Mouse (Mus musculus) hindbrain, postnatal 0 days (tissue): ENCODE measurements at regions not wholly inside any gene's neighbourhood (a gene's known extent, or its start where the extent isn't known, plus 50 kb on each side); places are given as distances from the start of the nearest gene placed in this dataset.

Source experiments
- ATAC-seq: fragments of 200-750 bp; cut with Nextera tagmentation; 2 replicates; pipeline ENCODE4 v1.8.0; 2017; ENCODE audit warnings: mild to moderate bottlenecking, moderate TSS enrichment, moderate library complexity
- DNase-seq: peaks from one replicate; pipeline ENCODE4 v3.0.0-alpha.2; 2015; ENCODE audit warnings: low spot score
- H3K27ac ChIP-seq: fragments of 300-500 bp; sonication (generic); 2 replicates; pipeline ENCODE4 v1.5.1; 2014; ENCODE audit warnings: mild to moderate bottlenecking
- H3K27me3 ChIP-seq: fragments of 300-500 bp; sonication (generic); 2 replicates; pipeline ENCODE4 v1.6.1; 2014; ENCODE audit warnings: low read length, mixed read lengths; ENCODE audit not compliant: insufficient read depth
- H3K36me3 ChIP-seq: fragments of 300-500 bp; sonication (generic); 2 replicates; pipeline ENCODE4 v1.6.1; 2014; ENCODE audit warnings: low read length, mixed read lengths; ENCODE audit not compliant: insufficient read depth
- H3K4me1 ChIP-seq: fragments of 300-500 bp; sonication (generic); 2 replicates; pipeline ENCODE4 v1.6.1; 2014; ENCODE audit warnings: antibody characterized with exemption, low read length, mixed read lengths; ENCODE audit not compliant: insufficient read depth
- H3K4me2 ChIP-seq: fragments of 300-500 bp; sonication (generic); 2 replicates; pipeline ENCODE4 v1.6.1; 2014; ENCODE audit warnings: low read depth, mild to moderate bottlenecking, low read length, moderate library complexity, mixed read lengths
- H3K4me3 ChIP-seq: fragments of 300-500 bp; sonication (generic); 2 replicates; pipeline ENCODE4 v1.5.1; 2014; ENCODE audit warnings: low read length
- H3K9ac ChIP-seq: fragments of 300-500 bp; sonication (generic); replicated peaks from 2 replicates; pipeline ENCODE4 v1.6.1; 2014; ENCODE audit warnings: mild to moderate bottlenecking, low read length, moderate library complexity, mixed read lengths
- H3K9me3 ChIP-seq: fragments of 300-500 bp; sonication (generic); 2 replicates; pipeline ENCODE4 v1.6.1; 2016; ENCODE audit warnings: low read length, mixed read lengths
- CTCF ChIP-seq: IDR thresholded peaks from 2 replicates; pipeline ENCODE4 v1.5.1; 2016; ENCODE audit warnings: antibody characterized with exemption, control low read depth, low read depth
- WGBS: fragments of 180-500 bp; shearing (Covaris S2); extraction: QIAGEN DNeasy Blood & Tissue Kit; methylation state at CpG from one replicate; pipeline ENCODE4 v1.1.7; 2014; 5-methylcytosine and 5-hydroxymethylcytosine counted together

- H3K36me3 ChIP-seq: no peaks in the 10 kb centered on the region
- H3K27me3 ChIP-seq: no peaks in the 10 kb centered on the region
- peaks cover 4% of the 10 kb centered on the region; the same call in 1 of the 2 replicates for H3K4me1 ChIP-seq
- H3K4me2 ChIP-seq: no peak overlapping the region
- H3K9me3 ChIP-seq: no peaks in the 10 kb centered on the region
- peak overlapping the region; percentile 73 for H3K27ac ChIP-seq
- no peak for TF ChIP-seq CTCF
- ATAC-seq (peak; percentile 83), DNase-seq (peak; percentile 70)
- WGBS: 35% methylated on average over 9 of the region's 9 CpGs
- no peak overlapping the region for H3K4me3 ChIP-seq
- no peak overlapping the region for H3K9ac ChIP-seq
These were observed 88.8 kb upstream of the Arg1 start for GRCm38 (mm10) chr10:25016110-25016509.

- no peak overlapping the region for H3K27ac ChIP-seq
- H3K9me3 ChIP-seq: no peaks in the 10 kb centered on the region
- H3K4me3 ChIP-seq: no peak overlapping the region
- H3K36me3 ChIP-seq: no peaks in the 10 kb centered on the region
- no peaks in the 10 kb centered on the region for H3K27me3 ChIP-seq
- ATAC-seq: no peak
- no peak for TF ChIP-seq CTCF
- H3K4me2 ChIP-seq: no peak overlapping the region
- peaks cover 4% of the 10 kb centered on the region; the same call in 1 of the 2 replicates for H3K4me1 ChIP-seq
- no peak overlapping the region for H3K9ac ChIP-seq
- DNase-seq: no peak
These were observed 84.8 kb upstream of the Arg1 start for GRCm38 (mm10) chr10:25012129-25012528.

- H3K9ac ChIP-seq: no peak overlapping the region
- no peaks in the 10 kb centered on the region for H3K4me1 ChIP-seq
- no peak overlapping the region for H3K4me3 ChIP-seq
- 79% methylated on average over 8 of the region's 8 CpGs for WGBS
- TF ChIP-seq CTCF: no peak
- no peak overlapping the region for H3K27ac ChIP-seq
- no peaks in the 10 kb centered on the region for H3K36me3 ChIP-seq
- no peak overlapping the region for H3K4me2 ChIP-seq
- H3K9me3 ChIP-seq: no peaks in the 10 kb centered on the region
- ATAC-seq: no peak
- H3K27me3 ChIP-seq: no peaks in the 10 kb centered on the region
- no peak for DNase-seq
These were observed 74.0 kb upstream of the Arg1 start for GRCm38 (mm10) chr10:25001299-25001698.

GRCm38 (mm10) chr10:25000231-25001222 is 73.2 kb upstream of the Arg1 start:
- H3K27ac ChIP-seq: no peak overlapping the region
- H3K36me3 ChIP-seq: no peaks in the 10 kb centered on the region
- ATAC-seq (no peak), DNase-seq (no peak)
- H3K9me3 ChIP-seq: no peaks in the 10 kb centered on the region
- H3K4me1 ChIP-seq: no peaks in the 10 kb centered on the region
- TF ChIP-seq CTCF: no peak
- H3K4me3 ChIP-seq: no peak overlapping the region
- no peak overlapping the region for H3K4me2 ChIP-seq
- no peaks in the 10 kb centered on the region for H3K27me3 ChIP-seq
- 78% methylated on average over 20 of the region's 20 CpGs for WGBS
- no peak overlapping the region for H3K9ac ChIP-seq

- H3K4me2 ChIP-seq: no peak overlapping the region
- no peaks in the 10 kb centered on the region for H3K9me3 ChIP-seq
- H3K36me3 ChIP-seq: no peaks in the 10 kb centered on the region
- H3K27me3 ChIP-seq: no peaks in the 10 kb centered on the region
- ATAC-seq: no peak
- WGBS: 82% methylated on average over 5 of the region's 5 CpGs
- TF ChIP-seq CTCF: no peak
- no peak overlapping the region for H3K27ac ChIP-seq
- no peaks in the 10 kb centered on the region for H3K4me1 ChIP-seq
- no peak overlapping the region for H3K4me3 ChIP-seq
- H3K9ac ChIP-seq: no peak overlapping the region
- DNase-seq: no peak
These were observed 72.5 kb upstream of the Arg1 start for GRCm38 (mm10) chr10:24999807-25000206.

GRCm38 (mm10) chr10:24997661-24998060 is 70.4 kb upstream of the Arg1 start:
- DNase-seq (no peak), ATAC-seq (no peak)
- H3K27me3 ChIP-seq: no peaks in the 10 kb centered on the region
- H3K36me3 ChIP-seq: no peaks in the 10 kb centered on the region
- H3K4me3 ChIP-seq: no peak overlapping the region
- H3K9me3 ChIP-seq: no peaks in the 10 kb centered on the region
- H3K27ac ChIP-seq: no peak overlapping the region
- WGBS: 58% methylated on average over 3 of the region's 3 CpGs
- H3K4me1 ChIP-seq: no peaks in the 10 kb centered on the region
- H3K9ac ChIP-seq: no peak overlapping the region
- no peak overlapping the region for H3K4me2 ChIP-seq
- no peak for TF ChIP-seq CTCF

GRCm38 (mm10) chr10:24995751-24996150 is 68.5 kb upstream of the Arg1 start:
- ATAC-seq: no peak
- H3K4me1 ChIP-seq: no peaks in the 10 kb centered on the region
- no peak for TF ChIP-seq CTCF
- H3K9me3 ChIP-seq: no peaks in the 10 kb centered on the region
- no peaks in the 10 kb centered on the region for H3K36me3 ChIP-seq
- H3K27ac ChIP-seq: no peak overlapping the region
- H3K4me3 ChIP-seq: no peak overlapping the region
- no peak for DNase-seq
- H3K9ac ChIP-seq: no peak overlapping the region
- H3K27me3 ChIP-seq: no peaks in the 10 kb centered on the region
- 92% methylated on average over 2 of the region's 2 CpGs for WGBS
- no peak overlapping the region for H3K4me2 ChIP-seq
